Mouse (Mus musculus): ENCODE results near the gene Hoxa3.

Gene Hoxa3

DNA sequence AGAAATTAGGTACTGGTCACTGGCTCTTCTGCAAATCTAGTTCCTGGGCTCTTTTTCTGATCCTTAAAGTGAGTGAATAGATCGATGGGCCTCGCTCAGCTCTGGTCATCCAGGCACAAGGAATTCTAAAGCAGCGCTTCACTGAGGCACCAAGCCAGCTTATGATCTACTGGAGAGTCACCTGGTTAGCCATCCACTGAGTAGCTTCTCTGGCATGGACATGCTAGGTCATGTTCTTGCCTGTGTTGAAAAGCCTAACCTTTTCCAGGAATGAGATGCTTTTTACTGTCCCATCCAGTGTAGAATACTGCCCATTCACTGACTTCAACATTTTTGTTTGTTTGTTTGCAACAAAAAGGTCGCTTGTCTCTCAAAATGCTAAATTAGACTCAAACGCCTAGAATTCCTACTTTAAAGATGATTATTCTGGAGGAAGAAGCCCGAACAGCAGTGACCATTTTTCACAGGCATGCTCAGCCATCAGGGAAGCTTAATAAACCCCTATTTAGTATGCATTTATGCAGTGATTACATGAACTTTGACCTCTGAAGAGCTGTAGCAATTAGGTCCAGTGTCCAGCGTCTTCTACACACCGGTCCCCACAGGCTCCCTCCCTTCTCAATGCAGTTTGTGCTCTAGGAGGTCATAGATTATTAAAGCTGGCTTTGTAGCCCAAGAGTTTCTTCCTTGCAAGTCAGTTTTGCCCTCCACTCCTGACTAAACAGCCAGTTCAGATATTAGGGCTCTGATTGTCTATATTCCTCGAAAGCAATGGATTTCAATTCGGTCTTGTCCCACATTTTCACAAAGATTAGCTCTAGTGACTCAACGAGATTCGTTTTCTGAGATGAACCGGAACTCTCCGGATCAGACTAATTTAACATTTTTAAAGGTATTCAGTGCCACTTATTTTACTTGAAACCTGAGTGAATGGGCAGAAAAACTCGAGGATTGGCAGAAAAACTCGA, 60.6 kb downstream of the Hoxa3 start:
- DNase-seq = no peak

DNA sequence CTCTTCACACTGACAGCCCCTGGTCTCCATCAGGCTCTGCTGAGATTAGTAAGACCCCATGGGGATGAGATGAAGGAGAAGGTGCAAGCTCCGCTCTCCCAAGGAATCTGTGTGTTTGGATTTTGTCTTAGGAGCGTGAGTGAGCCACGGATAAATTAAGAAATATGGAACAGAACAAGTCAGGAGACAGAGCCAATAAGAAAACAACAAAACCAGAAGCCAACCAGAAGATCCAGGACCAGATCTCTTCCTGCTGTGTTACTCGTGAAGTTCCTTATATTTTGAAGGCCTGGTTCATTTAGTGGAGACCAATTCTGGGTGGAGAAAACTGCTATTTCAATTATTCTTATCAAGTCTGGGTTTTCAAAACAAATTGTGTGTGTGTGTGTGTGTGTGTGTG, 61.6 kb downstream of the Hoxa3 start:
- no peak for DNase-seq

DNA sequence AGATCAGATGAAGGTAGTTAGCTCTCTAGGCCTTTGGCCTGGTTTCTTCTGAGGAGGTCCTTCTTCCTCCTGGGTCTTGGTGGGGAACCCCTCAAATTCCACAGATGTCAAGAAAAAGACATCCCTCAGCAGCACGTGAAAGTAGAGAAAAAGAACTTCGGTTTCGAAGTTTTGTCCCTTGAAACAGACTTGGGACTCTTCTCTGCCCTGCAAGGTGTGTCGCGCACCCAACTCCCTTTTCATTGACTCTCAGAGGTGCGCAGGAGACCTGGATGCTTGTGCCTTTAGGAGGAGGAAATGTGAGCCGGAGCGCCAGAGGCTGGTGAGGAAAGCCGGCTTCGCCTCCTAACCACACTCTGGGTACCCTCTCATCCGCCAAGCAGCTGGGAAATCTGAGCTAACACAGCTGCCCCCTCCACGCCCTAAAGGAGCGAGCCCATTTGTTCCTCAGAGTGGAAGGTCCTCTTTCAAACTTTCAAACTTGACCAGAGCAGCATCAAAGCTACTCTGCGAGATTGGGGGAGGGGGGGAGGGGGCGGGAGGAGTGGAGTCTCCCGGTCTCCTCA, 62.7 kb downstream of the Hoxa3 start:
- DNase-seq = no peak

DNA sequence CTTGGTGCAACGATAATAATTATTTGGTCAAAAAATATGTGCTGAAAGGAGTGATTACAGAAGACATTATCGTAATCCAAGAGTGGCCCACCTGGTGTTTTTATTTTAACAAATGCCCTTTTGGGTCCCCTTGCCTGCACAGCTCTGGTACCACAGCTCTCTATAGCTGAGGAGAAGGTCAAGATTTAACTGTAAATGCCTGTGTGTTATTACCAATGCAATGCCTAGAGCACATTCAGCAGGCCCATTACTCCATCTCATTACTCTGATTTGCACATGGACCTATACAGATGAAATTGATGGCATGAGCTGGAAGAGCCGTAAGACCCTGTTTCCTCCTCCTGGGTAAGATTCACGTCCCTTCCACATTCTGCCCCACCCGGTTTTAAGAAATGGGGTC, 74.0 kb downstream of the Hoxa3 start:
- no peak for DNase-seq

DNA sequence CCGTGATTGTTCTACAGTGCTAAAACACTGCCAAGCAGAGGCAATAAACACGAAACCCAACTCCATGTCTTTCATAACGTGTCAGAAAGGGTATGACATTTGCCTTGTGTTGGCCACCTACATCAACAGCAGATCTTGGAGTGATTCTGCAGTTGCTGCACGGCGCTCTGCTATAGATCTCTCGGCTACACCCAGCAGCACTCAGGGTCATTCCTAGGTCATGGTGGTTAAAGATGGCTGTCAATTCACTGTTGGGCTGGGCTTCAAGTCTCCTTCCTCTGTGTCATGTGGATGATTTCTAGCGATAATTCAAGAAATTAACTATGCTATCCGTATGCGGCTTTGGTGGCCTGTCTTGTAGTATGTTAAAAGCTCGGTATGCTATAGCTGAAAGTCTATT, 74.6 kb downstream of the Hoxa3 start:
- no peak for DNase-seq

DNA sequence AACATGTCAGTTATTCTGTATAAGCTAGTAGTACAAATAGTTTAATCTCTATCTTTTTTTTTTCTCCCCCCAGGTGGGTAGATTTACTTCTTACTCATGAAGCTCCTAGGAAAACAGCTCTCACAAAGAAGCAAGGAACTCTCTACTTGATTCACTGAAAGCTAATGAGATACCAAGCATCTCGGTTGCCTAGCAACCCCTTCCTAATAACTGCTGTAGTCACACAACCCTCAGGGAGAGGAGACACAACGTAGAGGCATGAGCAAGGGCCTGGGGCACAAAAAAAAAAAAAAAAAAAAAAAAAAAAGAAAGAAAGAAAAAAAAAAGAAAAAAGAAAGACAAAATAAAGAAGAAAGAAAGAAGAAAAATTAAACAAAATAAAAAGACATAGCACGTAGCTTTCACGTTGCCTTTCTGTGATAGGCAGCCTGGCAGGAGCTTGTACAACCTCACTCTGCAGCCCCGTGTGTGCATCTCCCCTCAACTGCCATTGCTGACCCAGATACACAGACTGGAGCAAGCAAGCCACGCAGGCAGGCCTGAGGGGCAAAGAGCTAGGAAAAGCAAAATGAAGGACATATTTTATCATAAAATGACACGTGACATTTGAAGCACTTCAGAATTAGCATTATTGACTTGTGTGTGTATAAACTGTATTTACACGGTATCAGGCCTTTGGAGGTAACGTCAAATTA, 75.1 kb downstream of the Hoxa3 start:
- no peak for DNase-seq

DNA sequence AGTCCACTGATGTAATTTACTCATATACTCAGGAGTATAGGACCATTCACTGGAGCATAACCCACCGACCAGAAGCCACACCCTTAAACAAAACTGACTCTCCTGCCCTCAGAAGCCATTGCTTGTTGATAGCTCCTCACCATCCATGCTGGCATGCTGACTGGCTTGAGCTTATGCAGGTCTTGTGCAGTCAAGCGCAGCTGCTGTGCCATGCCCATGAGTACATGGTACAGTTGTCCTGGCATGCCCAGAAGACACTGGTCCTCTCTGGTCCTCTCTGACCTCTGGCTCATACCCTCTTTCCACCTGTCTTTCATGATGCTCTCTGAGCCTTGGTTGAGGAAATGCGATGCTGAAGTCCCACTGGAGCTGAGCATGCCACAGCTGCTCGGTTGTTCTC, 89.5 kb downstream of the Hoxa3 start:
- DNase-seq = no peak

DNA sequence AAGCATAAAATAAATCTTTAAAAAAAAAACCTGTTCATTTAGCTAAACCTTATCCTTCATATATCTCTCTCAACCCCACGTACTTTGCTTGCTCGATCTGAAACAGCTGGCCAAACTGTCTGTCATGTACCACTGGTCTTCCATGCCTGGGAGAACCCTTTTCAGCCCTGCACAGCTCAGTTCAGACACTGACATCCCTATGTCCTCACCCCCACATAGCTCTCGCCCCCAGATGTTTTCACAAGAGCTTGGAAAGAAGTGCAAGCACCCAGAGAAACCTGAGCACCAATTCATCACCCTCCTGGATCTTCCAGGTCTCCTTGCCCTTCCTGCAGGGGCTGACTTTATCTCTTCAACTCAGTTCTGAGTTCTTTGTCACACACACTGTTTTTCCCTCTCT, 92.0 kb downstream of the Hoxa3 start:
- no peak for DNase-seq

Data from kidney, adult 9 months (tissue).